Mouse (Mus musculus): ENCODE measurements at regions not wholly inside any gene's neighbourhood (a gene's known extent, or its start where the extent isn't known, plus 50 kb on each side); places are given as distances from the start of the nearest gene placed in this dataset.
"Not testable (repeated sequence)": the region's sequence is repeated elsewhere in the genome, so short reads cannot be mapped to it uniquely, and the experiment has no call there.

- TF ChIP-seq CTCF (conservative IDR thresholded peaks at IDR 0.05; ENCODE audit: insufficient read depth, insufficient read length, low read depth, low read length); POLR2A (IDR thresholded peaks at IDR 0.05; ENCODE audit: low read depth, low read length): not testable (repeated sequence)
Measured at GRCm38 (mm10) chr14:52791828-52792227, 296.3 kb upstream of the Olfr1507 start.

All from kidney, adult 2 months (tissue).